ENCODE assay signal across 8 mouse cellular contexts in genomic region chr11:120229861-120230751, GRCm38 (mm10). TPM values are rescaled to one million over a fixed set of nuclear protein-coding genes. Genes with fewer than 3 reads are reported as not detected.
DNase-seq lines count a peak whose midpoint lies in the region; ATAC-seq lines count a peak whose summit lies in the region.

No protein-coding gene starts in this region.

- H3K9me3 ChIP-seq in embryonic facial prominence, embryonic 11.5 days (replicated peaks; ENCODE audit: control insufficient read depth, low read length), result no peaks in the 10 kb centered on the region
- no peaks in the 10 kb centered on the region for H3K9me3 ChIP-seq in heart, embryonic 11.5 days (replicated peaks; ENCODE audit: control insufficient read depth, low read length)
- no peaks in the 10 kb centered on the region for H3K9me3 ChIP-seq in kidney, embryonic 15.5 days (replicated peaks)
- no peaks in the 10 kb centered on the region for H3K9me3 ChIP-seq in liver, embryonic 13.5 days (replicated peaks)
- no peaks in the 10 kb centered on the region for H3K9me3 ChIP-seq in neural tube, embryonic 14.5 days (ENCODE audit: control insufficient read depth, low read length)

- no peak for ATAC-seq in embryonic facial prominence, embryonic 11.5 days (replicated peaks; ENCODE audit: insufficient number of reproducible peaks, low FRiP score, low TSS enrichment, low read depth)
- ATAC-seq in heart, embryonic 11.5 days (replicated peaks; ENCODE audit: insufficient number of reproducible peaks, low FRiP score, low TSS enrichment), result no peak
- ATAC-seq in kidney, embryonic 15.5 days (replicated peaks; ENCODE audit: low FRiP score), result no peak
- ATAC-seq in liver, embryonic 13.5 days (ENCODE audit: low read depth), result no peak
- no peak for ATAC-seq in neural tube, embryonic 14.5 days (ENCODE audit: low read depth)

- H3K9ac ChIP-seq in embryonic facial prominence, embryonic 11.5 days (replicated peaks; ENCODE audit: low read length), result peak overlapping the region; percentile 98
- H3K9ac ChIP-seq in heart, embryonic 11.5 days (ENCODE audit: low read depth, low read length), result peak overlapping the region; percentile 99
- H3K9ac ChIP-seq in kidney, embryonic 15.5 days, result peak overlapping the region; percentile 97
- H3K9ac ChIP-seq in liver, embryonic 13.5 days, result peak overlapping the region; percentile 72
- peak overlapping the region; percentile 99 for H3K9ac ChIP-seq in neural tube, embryonic 14.5 days (replicated peaks; ENCODE audit: low read depth, low read length)

- peak; percentile 64 to 82 for DNase-seq in urinary bladder, adult 18-20 months (ENCODE audit: low spot score in 2 of 2)
- no peak for DNase-seq in urinary bladder, postnatal 10 days (ENCODE audit: low spot score)
- DNase-seq in embryonic facial prominence, embryonic 11.5 days (ENCODE audit: low spot score), result peak; percentile 66
- no peak for DNase-seq in liver, embryonic 13.5 days
- DNase-seq in urinary bladder, postnatal 36 days (ENCODE audit: low spot score in 2 of 2), result peak; percentile 78 to 85

- no peaks in the 10 kb centered on the region for H3K27me3 ChIP-seq in embryonic facial prominence, embryonic 11.5 days (ENCODE audit: control insufficient read depth, insufficient read depth, low read length)
- no peaks in the 10 kb centered on the region for H3K27me3 ChIP-seq in heart, embryonic 11.5 days (ENCODE audit: control insufficient read depth, insufficient read depth, low read length)
- H3K27me3 ChIP-seq in kidney, embryonic 15.5 days, result no peaks in the 10 kb centered on the region
- H3K27me3 ChIP-seq in liver, embryonic 13.5 days, result peaks cover 96% of the 10 kb centered on the region
- no peaks in the 10 kb centered on the region for H3K27me3 ChIP-seq in neural tube, embryonic 14.5 days (ENCODE audit: control insufficient read depth, insufficient read depth, low read length)

- peak overlapping the region; percentile 94 for H3K27ac ChIP-seq in embryonic facial prominence, embryonic 11.5 days (replicated peaks; ENCODE audit: low read depth, low read length)
- H3K27ac ChIP-seq in heart, embryonic 11.5 days (ENCODE audit: low read depth, low read length), result peak overlapping the region; percentile 97
- peak overlapping the region; percentile 96 for H3K27ac ChIP-seq in kidney, embryonic 15.5 days
- H3K27ac ChIP-seq in liver, embryonic 13.5 days, result peak overlapping the region; percentile 77
- H3K27ac ChIP-seq in neural tube, embryonic 14.5 days (ENCODE audit: low read depth, low read length), result peak overlapping the region; percentile 98

- WGBS in embryonic facial prominence, embryonic 11.5 days, result under 1% methylated on average over 42 of the region's 42 CpGs
- 2% methylated on average over 42 of the region's 42 CpGs for WGBS in heart, embryonic 11.5 days (ENCODE audit: insufficient replicate concordance)
- WGBS in kidney, embryonic 15.5 days, result 1% methylated on average over 42 of the region's 42 CpGs
- 1% methylated on average over 42 of the region's 42 CpGs for WGBS in liver, embryonic 13.5 days (ENCODE audit: insufficient replicate concordance)
- WGBS in neural tube, embryonic 14.5 days, result 1% methylated on average over 42 of the region's 42 CpGs

- H3K4me3 ChIP-seq in embryonic facial prominence, embryonic 11.5 days (ENCODE audit: low read depth, low read length), result peak overlapping the region; percentile 86
- peak overlapping the region; percentile 96 for H3K4me3 ChIP-seq in heart, embryonic 11.5 days (ENCODE audit: low read depth, low read length)
- peak overlapping the region; percentile 87 for H3K4me3 ChIP-seq in kidney, embryonic 15.5 days (replicated peaks)
- peak overlapping the region; percentile 75 for H3K4me3 ChIP-seq in liver, embryonic 13.5 days (replicated peaks)
- peak overlapping the region; percentile 96 for H3K4me3 ChIP-seq in neural tube, embryonic 14.5 days (ENCODE audit: low read depth, low read length)

- no peaks in the 10 kb centered on the region for H3K36me3 ChIP-seq in embryonic facial prominence, embryonic 11.5 days (replicated peaks; ENCODE audit: control insufficient read depth, insufficient read depth, low read depth, low read length)
- H3K36me3 ChIP-seq in heart, embryonic 11.5 days (ENCODE audit: control insufficient read depth, insufficient read depth, low read length), result no peaks in the 10 kb centered on the region
- no peaks in the 10 kb centered on the region for H3K36me3 ChIP-seq in kidney, embryonic 15.5 days
- H3K36me3 ChIP-seq in liver, embryonic 13.5 days, result no peaks in the 10 kb centered on the region
- no peaks in the 10 kb centered on the region for H3K36me3 ChIP-seq in neural tube, embryonic 14.5 days (ENCODE audit: control insufficient read depth, insufficient read depth, low read length)

- peaks cover 35% of the 10 kb centered on the region for H3K4me1 ChIP-seq in embryonic facial prominence, embryonic 11.5 days (ENCODE audit: control insufficient read depth, insufficient read depth, low read length)
- H3K4me1 ChIP-seq in heart, embryonic 11.5 days (ENCODE audit: control insufficient read depth, insufficient read depth, low read length), result peaks cover 53% of the 10 kb centered on the region
- H3K4me1 ChIP-seq in kidney, embryonic 15.5 days, result peaks cover 60% of the 10 kb centered on the region
- peaks cover 92% of the 10 kb centered on the region for H3K4me1 ChIP-seq in liver, embryonic 13.5 days (replicated peaks)
- peaks cover 49% of the 10 kb centered on the region for H3K4me1 ChIP-seq in neural tube, embryonic 14.5 days (ENCODE audit: control insufficient read depth, insufficient read depth, low read length)

- H3K4me2 ChIP-seq in embryonic facial prominence, embryonic 11.5 days (ENCODE audit: low read depth, low read length), result peak overlapping the region; percentile 87
- H3K4me2 ChIP-seq in heart, embryonic 11.5 days, result peak overlapping the region; percentile 100
- H3K4me2 ChIP-seq in kidney, embryonic 15.5 days, result peak overlapping the region; percentile 90
- H3K4me2 ChIP-seq in liver, embryonic 13.5 days, result peak overlapping the region; percentile 95
- peak overlapping the region; percentile 84 for H3K4me2 ChIP-seq in neural tube, embryonic 14.5 days (ENCODE audit: low read depth, low read length)

RNA-seq across cellular contexts. Expression of gene Bahcc1, which starts 2.6 kb away (rescaled TPM):
- 13.5 and 15.2 TPM in 2 replicates for polyA plus RNA-seq in embryonic facial prominence, embryonic 11.5 days (2014; fragmentation: Nextera tagmentation; extraction: Ambion mirVana)
- polyA plus RNA-seq in heart, embryonic 11.5 days (2014; fragmentation: Nextera tagmentation; extraction: Ambion mirVana), result 7.0 and 9.1 TPM in 2 replicates
- 11.8 and 14.1 TPM in 2 replicates for polyA plus RNA-seq in kidney, embryonic 15.5 days (2015; fragmentation: Nextera tagmentation; extraction: Ambion mirVana)
- polyA plus RNA-seq in liver, embryonic 13.5 days (2015; fragmentation: Nextera tagmentation; extraction: Ambion mirVana), result 1.3 and 1.4 TPM in 2 replicates
- polyA plus RNA-seq in neural tube, embryonic 14.5 days (2014; fragmentation: Nextera tagmentation; extraction: Ambion mirVana), result 17.0 and 20.8 TPM in 2 replicates

Comparison
In these comparisons a context has a peak if more than half of its experiments do, and no peak if none do; other contexts are left out.
1. DNase-seq: peak in urinary bladder, adult 18-20 months (2 of 2), embryonic facial prominence, embryonic 11.5 days (single experiment) and urinary bladder, postnatal 36 days (2 of 2); none in urinary bladder, postnatal 10 days (single experiment) and liver, embryonic 13.5 days (single experiment).
2. Peak in every context shown above with its lines, with median percentiles within 50 percentile points of each other: H3K27ac ChIP-seq, H3K4me2 ChIP-seq, H3K4me3 ChIP-seq and H3K9ac ChIP-seq.